Mouse (Mus musculus): Measurements from ENCODE around the gene Tjp3.

DNA sequence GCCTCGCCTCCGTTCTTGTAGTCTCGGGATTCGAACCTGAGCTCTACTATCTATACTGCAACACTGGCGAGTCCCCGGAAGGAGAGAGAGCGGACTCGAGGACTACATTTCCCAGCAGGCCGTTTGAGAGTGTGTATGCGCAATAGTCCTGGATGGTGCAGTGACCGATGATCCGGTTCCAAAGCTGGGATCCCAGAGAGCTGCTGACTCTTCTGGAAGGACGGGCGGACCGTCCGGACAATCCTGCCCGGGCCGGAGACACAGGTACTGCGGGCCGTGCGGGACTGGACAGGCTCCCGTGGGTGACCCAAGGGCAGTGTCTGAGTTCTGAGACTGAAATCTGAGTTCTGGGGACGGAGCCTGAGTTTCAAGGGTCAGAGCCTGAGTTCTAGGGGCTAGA is 23.3 kb downstream of the Tjp3 start:
- TF ChIP-seq CTCF (IDR thresholded peaks at IDR 0.05; ENCODE audit: borderline replicate concordance, control insufficient read depth, extremely low read depth, insufficient read depth, low read length, poor library complexity) (no peak), POLR2A (IDR thresholded peaks at IDR 0.05; ENCODE audit: control insufficient read depth, extremely low read depth, insufficient read depth, low read length, poor library complexity) (no peak)

All from thymus, adult 2 months (tissue).